Mouse (Mus musculus) left cerebral cortex, adult 9 months (tissue): ENCODE measurements around the gene Heatr1.

Experiments used
- DNase-seq, 2 experiments: peaks; one replicate each; pipeline ENCODE4 v3.0.0; 2022; ENCODE audit warnings: low spot score in 2 of 2

Gene Heatr1

GRCm38 (mm10) chr13:12394609-12395505 is at the start of gene Heatr1:
Heatr1 (plus strand) TSS chr13:12395027.
- DNase-seq, result peak; percentile 95 to 98

DNA sequence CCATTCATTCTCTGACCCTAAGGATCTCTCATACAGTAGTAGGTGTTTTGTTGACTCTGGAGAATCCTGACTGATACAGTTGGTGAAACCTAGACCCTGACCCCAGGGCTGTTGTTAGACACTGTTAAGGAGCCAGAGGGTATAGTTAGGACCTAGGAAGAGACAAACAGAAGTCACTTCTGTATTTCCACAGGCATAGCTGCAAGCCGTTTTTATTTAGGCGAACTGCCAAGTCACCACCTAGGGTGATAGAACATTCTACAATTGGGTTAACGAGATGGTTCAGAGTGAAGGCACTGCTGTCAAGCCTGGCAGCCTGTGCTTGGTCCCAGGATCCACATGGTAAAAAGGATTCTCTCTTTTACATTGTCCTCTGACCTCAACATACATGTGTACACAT is 48.0 kb upstream of the Heatr1 start:
- DNase-seq, result no peak

DNA sequence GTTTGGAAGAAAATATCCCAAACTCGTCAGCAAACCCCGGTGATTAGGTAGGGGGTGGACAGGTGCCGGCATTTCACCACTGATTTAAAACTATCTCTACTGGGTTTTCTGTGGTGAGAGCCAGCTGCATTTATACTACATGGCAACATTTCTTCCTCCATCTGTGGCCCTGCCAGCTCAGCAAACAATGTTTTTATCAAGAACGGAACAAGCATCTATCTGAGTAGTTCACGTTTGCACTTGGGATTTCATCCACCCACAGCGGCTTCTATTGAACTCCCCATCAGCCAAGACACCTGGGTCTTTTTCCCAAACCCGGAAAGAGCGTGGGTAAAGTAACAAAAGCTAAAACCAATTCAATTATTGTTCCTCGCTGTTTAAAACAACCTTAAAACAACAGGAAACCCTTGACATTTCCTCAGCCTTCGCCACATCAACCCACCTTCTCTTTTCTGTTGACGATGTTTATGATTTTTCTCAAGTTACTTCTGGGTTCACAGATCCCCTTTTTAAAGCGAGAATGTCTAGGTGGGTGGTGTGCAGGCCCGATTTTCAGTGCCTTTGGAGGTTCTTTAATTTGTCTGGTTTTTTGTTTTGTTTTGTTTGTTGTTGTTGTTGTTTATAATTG is 45.5 kb upstream of the Heatr1 start:
- DNase-seq, result no peak

DNA sequence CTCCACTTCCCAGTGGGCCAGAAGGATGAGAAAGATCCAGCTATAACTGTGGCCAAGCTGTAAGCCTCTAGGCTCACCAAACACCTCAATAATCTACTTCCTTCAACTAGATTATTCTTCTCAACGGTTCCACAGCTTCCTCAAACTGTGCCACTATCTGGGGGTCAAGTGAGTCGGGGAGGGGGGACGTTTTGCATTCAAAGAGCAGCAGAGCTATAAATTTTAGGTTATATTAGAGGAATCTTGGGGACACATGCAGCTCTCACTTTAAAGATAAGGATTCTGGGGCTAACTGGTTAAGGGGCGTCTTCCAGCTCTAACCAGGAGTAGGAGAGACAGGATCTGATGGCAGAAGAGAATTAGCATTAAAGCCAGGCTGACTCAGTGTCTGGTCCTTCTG is 38.6 kb upstream of the Heatr1 start:
- DNase-seq, result no peak

- no peak for DNase-seq
Measured at GRCm38 (mm10) chr13:12357554-12357953, 37.3 kb upstream of the Heatr1 start.

GRCm38 (mm10) chr13:12361486-12361885 is 33.3 kb upstream of the Heatr1 start:
- no peak for DNase-seq

- DNase-seq, result no peak
Measured at GRCm38 (mm10) chr13:12369041-12369621, 25.7 kb upstream of the Heatr1 start.

GRCm38 (mm10) chr13:12369930-12370329 is 24.9 kb upstream of the Heatr1 start:
- DNase-seq, result no peak

- DNase-seq, result no peak
Measured at GRCm38 (mm10) chr13:12372755-12373154, 22.1 kb upstream of the Heatr1 start.

DNA sequence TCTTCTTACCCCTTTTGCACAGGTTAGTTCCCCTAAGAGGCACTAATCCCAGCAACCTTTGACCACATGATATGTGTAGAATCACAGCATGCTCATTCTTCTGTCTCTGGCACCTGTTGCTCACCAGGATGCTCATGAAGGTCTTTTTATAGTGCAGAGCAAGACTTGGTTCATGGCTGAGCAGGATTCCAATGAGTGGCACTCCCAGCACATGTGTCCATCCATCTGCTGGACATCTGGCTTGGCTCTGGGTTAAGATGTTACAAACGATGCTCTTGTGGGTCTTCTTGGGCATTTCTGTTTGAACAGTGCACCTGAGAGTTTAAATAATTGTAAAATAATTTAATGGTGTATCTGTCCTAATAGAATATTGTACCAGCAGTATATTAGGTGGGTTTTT is 18.0 kb upstream of the Heatr1 start:
- no peak for DNase-seq

DNA sequence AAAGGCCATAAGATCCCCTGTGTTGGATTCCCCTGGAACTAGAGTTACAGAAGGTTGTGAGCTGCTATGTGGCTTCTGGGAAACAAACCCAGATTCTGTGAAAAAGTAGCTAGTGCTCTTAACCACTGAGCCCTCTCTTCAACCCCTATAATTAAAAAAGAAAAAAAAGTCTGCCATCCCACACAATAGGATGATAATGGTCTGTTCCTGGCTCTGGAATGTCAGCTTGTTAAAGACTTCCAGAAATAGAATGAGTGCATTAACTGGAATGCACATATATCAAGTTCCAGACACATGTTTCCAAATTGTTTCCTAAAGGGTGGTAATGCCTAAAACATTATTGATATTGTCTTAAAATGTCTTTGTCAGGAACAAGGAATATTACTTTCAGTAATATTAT is 10.0 kb upstream of the Heatr1 start:
- DNase-seq, result no peak

DNA sequence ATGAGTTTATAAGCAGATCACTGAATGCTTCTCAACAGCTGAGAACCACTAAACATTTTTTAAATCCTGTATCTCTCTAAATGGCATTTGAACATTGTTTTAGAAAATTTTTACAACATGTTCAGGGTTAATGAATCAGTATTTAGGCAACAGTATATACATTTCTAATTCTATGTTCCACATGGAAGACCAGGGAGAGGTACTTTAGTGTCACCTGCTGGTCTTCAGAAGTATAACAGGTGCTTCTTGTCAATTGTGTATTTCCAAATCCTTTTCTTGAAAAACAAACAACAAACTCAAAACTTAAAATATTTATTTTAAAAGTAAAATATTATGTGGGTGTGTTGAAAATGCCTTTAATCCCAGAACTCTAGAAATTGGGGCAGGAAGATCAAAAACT is 8.5 kb upstream of the Heatr1 start:
- DNase-seq, result peak in 1 of 2 experiments; percentile 46

DNA sequence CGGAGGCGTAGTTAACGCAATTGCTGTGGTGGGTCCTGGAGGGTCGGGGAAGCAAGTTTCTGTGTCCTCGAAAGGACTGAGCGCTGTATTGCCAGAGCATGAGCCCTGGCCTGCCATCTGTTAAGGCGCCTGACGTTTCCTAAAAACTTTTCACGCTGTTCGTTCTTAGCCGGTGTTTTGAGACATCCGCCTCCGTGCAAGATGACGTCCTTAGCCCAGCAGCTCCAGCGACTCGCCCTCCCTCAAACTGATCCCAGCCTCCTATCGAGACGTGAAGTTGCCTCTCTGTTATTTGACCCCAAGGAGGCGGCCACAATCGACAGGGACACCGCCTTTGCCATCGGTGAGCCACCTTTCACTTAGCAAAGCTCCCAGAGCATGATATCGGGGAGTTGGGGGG is 744 bp downstream of the Heatr1 start:
- DNase-seq, result no peak

GRCm38 (mm10) chr13:12408343-12409066 is 13.7 kb downstream of the Heatr1 start:
- no peak for DNase-seq

- DNase-seq, result peak in 1 of 2 experiments; percentile 38
Measured at GRCm38 (mm10) chr13:12412016-12412415, 17.2 kb downstream of the Heatr1 start.

- no peak for DNase-seq
Measured at GRCm38 (mm10) chr13:12420596-12420995, 25.8 kb downstream of the Heatr1 start.

GRCm38 (mm10) chr13:12428556-12428955 is 33.7 kb downstream of the Heatr1 start:
- no peak for DNase-seq

- no peak for DNase-seq
Measured at GRCm38 (mm10) chr13:12433843-12434242, 39.0 kb downstream of the Heatr1 start.

DNA sequence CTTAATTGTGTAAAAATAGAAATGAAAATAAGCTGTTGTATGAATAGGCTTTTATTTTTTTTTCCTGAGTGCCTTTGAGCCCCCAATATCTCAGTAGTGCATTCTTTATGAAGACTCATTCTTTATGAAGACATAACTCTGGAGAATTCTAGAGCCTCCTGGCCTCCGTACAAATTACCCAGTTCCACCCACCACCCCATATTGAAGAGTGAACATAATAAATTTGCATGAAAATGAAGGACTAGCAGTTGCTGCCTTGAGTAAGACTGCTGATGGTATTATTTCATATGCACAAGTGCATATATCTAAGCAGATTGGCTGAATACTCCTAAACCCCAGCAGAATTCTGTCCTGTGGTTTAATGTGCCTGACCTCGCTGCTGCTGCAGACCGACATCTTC is 44.8 kb downstream of the Heatr1 start:
- DNase-seq, result no peak

DNA sequence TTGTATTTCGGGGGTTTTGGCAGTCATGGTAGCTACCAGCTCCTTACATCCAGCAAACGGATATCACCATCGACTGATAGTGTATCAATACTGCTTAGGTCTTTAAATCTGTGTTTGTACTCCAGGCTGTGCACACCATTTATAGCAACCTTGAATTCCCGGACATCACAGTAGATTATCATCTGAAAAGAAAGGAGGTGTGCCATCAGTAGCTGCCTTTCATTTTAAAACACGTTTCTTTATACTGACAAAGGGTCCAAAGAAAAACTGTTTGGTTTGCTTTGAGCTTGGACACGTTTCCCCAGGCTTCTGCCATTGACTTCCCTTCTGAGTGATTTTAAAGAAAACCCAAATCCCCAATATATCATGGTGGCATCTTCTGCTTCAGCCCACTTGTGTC is 46.0 kb downstream of the Heatr1 start:
- DNase-seq, result no peak

GRCm38 (mm10) chr13:12442008-12442587 is 47.3 kb downstream of the Heatr1 start:
- DNase-seq, result peak; percentile 31 to 54

DNA sequence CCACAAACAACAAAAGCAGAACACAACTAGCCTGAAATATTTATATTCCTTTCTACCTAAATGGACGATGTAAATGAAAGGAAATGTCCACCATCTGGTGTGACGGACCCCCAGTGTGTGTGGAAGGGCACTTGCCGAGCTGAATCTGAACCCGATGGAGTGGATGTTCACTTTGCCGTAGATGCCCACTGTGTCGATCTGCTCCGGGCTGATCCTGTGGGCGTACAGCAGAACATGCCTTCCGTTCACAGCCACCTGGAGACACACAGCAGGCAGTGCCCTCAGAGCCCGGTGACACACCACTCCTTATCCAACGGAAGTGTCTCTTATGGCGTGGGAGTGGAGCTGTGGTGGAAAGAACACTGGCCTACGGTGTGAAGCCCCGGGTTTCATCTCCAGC is 58.3 kb downstream of the Heatr1 start:
- no peak for DNase-seq
